20 mouse cellular contexts compared by ENCODE assay signal in the genomic region with DNA sequence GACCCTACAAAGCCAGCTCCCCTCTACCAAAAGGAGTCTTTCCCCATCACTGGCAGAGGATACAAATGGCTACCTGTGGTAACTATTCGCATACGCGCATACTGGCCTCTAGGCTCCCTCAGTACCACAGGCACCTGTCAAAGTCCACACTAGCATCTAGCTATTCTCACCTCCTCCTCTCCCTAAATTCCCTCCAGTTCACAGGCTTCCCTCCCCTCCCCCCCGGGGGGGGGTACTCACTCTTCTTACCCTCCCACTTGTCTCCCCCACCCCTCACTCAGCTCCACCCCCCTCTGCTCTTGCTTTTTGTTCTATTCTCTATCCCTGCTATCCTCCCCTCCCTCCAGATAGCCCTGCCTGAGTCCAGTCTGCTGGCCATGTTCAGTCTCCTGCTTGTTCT.
"Had no signal": no experiment of that assay in that cellular context is flagged by ENCODE, and none has a peak within 500 bp of the region (broad histone marks: within the 10 kb centered on the region; RNA-seq: fewer than 3 reads in every experiment).

No protein-coding gene starts in this region.

- H3K9ac ChIP-seq: limb, embryonic 13.5 days; lung, embryonic 15.5 days; neural tube, embryonic 12.5 days; neural tube, embryonic 15.5 days; stomach, embryonic 15.5 days had no signal

- H3K27ac ChIP-seq: limb, embryonic 10.5 days; limb, embryonic 13.5 days; lung, embryonic 15.5 days; midbrain, embryonic 10.5 days; neural tube, embryonic 12.5 days; neural tube, embryonic 15.5 days had no signal

- H3K36me3 ChIP-seq: limb, embryonic 10.5 days; limb, embryonic 13.5 days; lung, embryonic 15.5 days; midbrain, embryonic 10.5 days; neural tube, embryonic 12.5 days; neural tube, embryonic 15.5 days; stomach, embryonic 15.5 days had no signal

- H3K27me3 ChIP-seq: limb, embryonic 13.5 days; lung, embryonic 15.5 days; neural tube, embryonic 12.5 days; neural tube, embryonic 15.5 days; stomach, embryonic 15.5 days had no signal

- H3K9me3 ChIP-seq: limb, embryonic 10.5 days; limb, embryonic 13.5 days; lung, embryonic 15.5 days; midbrain, embryonic 10.5 days; neural tube, embryonic 12.5 days; neural tube, embryonic 15.5 days; stomach, embryonic 15.5 days had no signal

- H3K4me1 ChIP-seq: neural tube, embryonic 12.5 days; neural tube, embryonic 15.5 days had no signal

- H3K4me3 ChIP-seq: limb, embryonic 10.5 days; limb, embryonic 13.5 days; lung, embryonic 15.5 days; megakaryocyte, embryonic 14.5 days; midbrain, embryonic 10.5 days; neural tube, embryonic 12.5 days; neural tube, embryonic 15.5 days; stomach, embryonic 15.5 days had no signal

- DNase-seq: kidney, adult 9 months; kidney, postnatal 14 days; kidney, postnatal 4 days; lung, adult 18-20 months; lung, postnatal 10 days; lung, postnatal 36 days; midbrain, embryonic 14.5 days; right cerebral cortex, adult 18-20 months; right cerebral cortex, postnatal 14 days; right cerebral cortex, postnatal 4 days; spleen, adult 18-20 months; thymus, postnatal 36 days had no signal

- H3K4me2 ChIP-seq: limb, embryonic 13.5 days; lung, embryonic 15.5 days; neural tube, embryonic 12.5 days; neural tube, embryonic 15.5 days; stomach, embryonic 15.5 days had no signal
